Mouse (Mus musculus) E14TG2a.4 (cell line): ENCODE results near the gene Rhov.
A peak's percentile ranks its signal among the peaks of the same experiment; 100 is the strongest.

Source experiments
- CTCF ChIP-seq: conservative IDR thresholded peaks from 2 replicates; pipeline ENCODE4 v1.5.1; 2014; ENCODE audit warnings: low read length
- NANOG ChIP-seq: IDR thresholded peaks from 2 replicates; pipeline ENCODE4 v1.6.1; 2014; ENCODE audit warnings: borderline replicate concordance, low read length, mixed read lengths
- POU5F1 ChIP-seq: IDR thresholded peaks from 2 replicates; pipeline ENCODE4 v1.6.1; 2014; ENCODE audit warnings: low read length, borderline replicate concordance

- TF ChIP-seq CTCF (peak; percentile 59), NANOG (no peak), POU5F1 (no peak)
Observed at GRCm38 (mm10) chr2:119299981-119300818, 29.1 kb upstream of the Rhov start.
